In the genomic region with DNA sequence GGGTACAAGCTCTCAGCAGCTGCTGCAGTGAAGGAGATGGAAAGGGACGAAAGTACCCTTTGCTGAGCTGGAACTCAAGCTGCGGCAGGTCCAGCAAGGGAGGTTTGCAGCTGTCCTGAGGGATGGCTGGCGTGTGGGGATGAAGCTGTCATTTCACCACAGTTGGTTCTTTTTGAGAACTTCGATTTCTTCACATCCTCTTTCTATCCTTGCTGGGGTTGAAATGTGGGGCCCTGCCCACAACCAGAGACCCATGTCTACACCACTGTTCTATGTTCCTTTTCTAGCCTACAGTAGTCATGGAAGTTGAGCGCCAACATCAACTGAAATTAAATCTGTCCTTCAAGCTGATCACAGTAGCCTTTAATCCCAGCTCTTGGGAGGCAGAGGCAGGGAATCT, we compare ENCODE assay signal across 26 mouse cellular contexts. TPM values are rescaled to one million over a fixed set of nuclear protein-coding genes. Genes with fewer than 3 reads are reported as not detected.
DNase-seq lines count a peak whose midpoint lies in the region; ATAC-seq and TF ChIP-seq lines count a peak whose summit lies in the region.
"Had no signal": no experiment of that assay in that cellular context is flagged by ENCODE, and none has a peak within 500 bp of the region (broad histone marks: within the 10 kb centered on the region; RNA-seq: fewer than 3 reads in every experiment).

No protein-coding gene starts in this region.

- TF ChIP-seq CTCF in liver, postnatal 0 days (IDR thresholded peaks at IDR 0.05; ENCODE audit: low read depth), result no peak
- no peak for TF ChIP-seq CTCF in bone marrow, adult 2 months (IDR thresholded peaks at IDR 0.05; ENCODE audit: control insufficient read depth, insufficient read depth, low read length)

- TF ChIP-seq POLR2A in bone marrow, adult 2 months (IDR thresholded peaks at IDR 0.05; ENCODE audit: borderline replicate concordance, control insufficient read depth, low read depth, low read length), result no peak

- peaks cover 8% of the 10 kb centered on the region; the same call in 1 of the 2 replicates for H3K36me3 ChIP-seq in liver, postnatal 0 days (replicated peaks; ENCODE audit: insufficient read depth, low read length)
- H3K36me3 ChIP-seq in macrophage (ENCODE audit: inconsistent target), result peaks cover 51% of the 10 kb centered on the region
- no peaks in the 10 kb centered on the region for H3K36me3 ChIP-seq in intestine, embryonic 16.5 days (ENCODE audit: control insufficient read depth, insufficient read depth, low read length)
- H3K36me3 ChIP-seq: embryonic facial prominence, embryonic 13.5 days; hindbrain, embryonic 10.5 days; kidney, embryonic 15.5 days; limb, embryonic 12.5 days; midbrain, embryonic 13.5 days; neural tube, embryonic 12.5 days had no signal

- peak; percentile 25 for DNase-seq in liver, postnatal 0 days
- DNase-seq in liver, result no peak
- DNase-seq in embryo, embryonic 10 days (ENCODE audit: low spot score), result no peak
- DNase-seq in cerebellum, adult 9-10 months, result no peak
- DNase-seq: adrenal gland, postnatal 10 days; cerebellum, adult 9-11 months; gastrocnemius, adult 2 months; layer of hippocampus, postnatal 36 days; lung, embryonic 14.5 days; thymus, postnatal 25 days had no signal

- 50% methylated on average over 5 of the region's 5 CpGs for WGBS in liver, postnatal 0 days (ENCODE audit: insufficient replicate concordance)
- 22% methylated on average over 5 of the region's 5 CpGs for WGBS in bone marrow, adult 2 months
- 0% methylated on average over 5 of the region's 5 CpGs for WGBS in macrophage (ENCODE audit: missing documents)
- WGBS in intestine, embryonic 16.5 days, result 85% methylated on average over 5 of the region's 5 CpGs

- peak; percentile 33; the same call in 1 of the 2 replicates for ATAC-seq in liver, postnatal 0 days
- peak; percentile 52 for ATAC-seq in neutrophil, adult 5-6 weeks (ENCODE audit: extremely low read depth, insufficient number of reproducible peaks, low FRiP score, poor library complexity, severe bottlenecking)
- ATAC-seq in intestine, embryonic 16.5 days, result no peak
- ATAC-seq: forebrain, embryonic 13.5 days; hindbrain, postnatal 0 days; intestine, postnatal 0 days; liver, embryonic 12.5 days; midbrain, embryonic 13.5 days had no signal

- peaks cover 10% of the 10 kb centered on the region for H3K4me1 ChIP-seq in liver, postnatal 0 days (ENCODE audit: insufficient read depth)
- peaks cover 9% of the 10 kb centered on the region for H3K4me1 ChIP-seq in bone marrow, adult 2 months (ENCODE audit: control insufficient read depth, insufficient read depth, low read length)
- 0 out of 2 replicates have a peak, but pooled peaks cover 3% of the 10 kb centered on the region for H3K4me1 ChIP-seq in intestine, embryonic 16.5 days (ENCODE audit: control insufficient read depth, insufficient read depth, low read length)
- H3K4me1 ChIP-seq: embryonic facial prominence, embryonic 13.5 days; forebrain, embryonic 13.5 days; hindbrain, embryonic 10.5 days; kidney, embryonic 15.5 days; liver, embryonic 12.5 days; midbrain, embryonic 13.5 days; neural tube, embryonic 12.5 days had no signal

- no peaks in the 10 kb centered on the region for H3K27me3 ChIP-seq in liver, postnatal 0 days (ENCODE audit: insufficient read depth, low read length)
- no peaks in the 10 kb centered on the region for H3K27me3 ChIP-seq in intestine, embryonic 16.5 days (replicated peaks; ENCODE audit: control insufficient read depth, insufficient read depth, low read length)
- H3K27me3 ChIP-seq: embryonic facial prominence, embryonic 13.5 days; forebrain, embryonic 13.5 days; kidney, embryonic 15.5 days; limb, embryonic 12.5 days; liver, embryonic 12.5 days; midbrain, embryonic 13.5 days; neural tube, embryonic 12.5 days had no signal

- peak overlapping the region; percentile 53 for H3K27ac ChIP-seq in liver, postnatal 0 days (ENCODE audit: low read depth)
- peak overlapping the region; percentile 80; the same call in 1 of the 2 replicates for H3K27ac ChIP-seq in bone marrow, adult 2 months (ENCODE audit: control insufficient read depth, insufficient read depth, low read depth, low read length, poor library complexity)
- H3K27ac ChIP-seq in macrophage, result peak overlapping the region; percentile 72
- H3K27ac ChIP-seq in intestine, embryonic 16.5 days (ENCODE audit: low read length), result no peak overlapping the region
- H3K27ac ChIP-seq: embryonic facial prominence, embryonic 13.5 days; forebrain, embryonic 13.5 days; gastrocnemius, adult 2 months; hindbrain, embryonic 10.5 days; hindbrain, postnatal 0 days; kidney, embryonic 15.5 days; limb, embryonic 12.5 days; liver, embryonic 12.5 days; midbrain, embryonic 13.5 days; neural tube, embryonic 12.5 days had no signal

- peaks cover 93% of the 10 kb centered on the region for H3K79me2 ChIP-seq in macrophage (ENCODE audit: inconsistent target)

- H3K4me2 ChIP-seq in liver, postnatal 0 days (ENCODE audit: low read depth, low read length), result no peak overlapping the region
- H3K4me2 ChIP-seq in intestine, embryonic 16.5 days (ENCODE audit: low read depth, low read length), result no peak overlapping the region
- H3K4me2 ChIP-seq: embryonic facial prominence, embryonic 13.5 days; forebrain, embryonic 13.5 days; heart, embryonic 11.5 days; kidney, embryonic 15.5 days; limb, embryonic 12.5 days; liver, embryonic 12.5 days; lung, embryonic 14.5 days; midbrain, embryonic 13.5 days; neural tube, embryonic 12.5 days had no signal

- no peak; the same call in 1 of the 2 replicates for TF ChIP-seq EP300 in liver, postnatal 0 days (IDR thresholded peaks at IDR 0.05; ENCODE audit: low read depth)

- no peaks in the 10 kb centered on the region for H3K9me3 ChIP-seq in liver, postnatal 0 days (ENCODE audit: low read length)
- H3K9me3 ChIP-seq in intestine, embryonic 16.5 days (ENCODE audit: control insufficient read depth, low read length), result no peaks in the 10 kb centered on the region
- H3K9me3 ChIP-seq: embryonic facial prominence, embryonic 13.5 days; forebrain, embryonic 13.5 days; hindbrain, embryonic 10.5 days; kidney, embryonic 15.5 days; limb, embryonic 12.5 days; liver, embryonic 12.5 days; midbrain, embryonic 13.5 days; neural tube, embryonic 12.5 days had no signal

- no peak overlapping the region for H3K9ac ChIP-seq in liver, postnatal 0 days (replicated peaks)
- no peak overlapping the region for H3K9ac ChIP-seq in intestine, embryonic 16.5 days (ENCODE audit: low read depth, low read length)
- H3K9ac ChIP-seq: embryonic facial prominence, embryonic 13.5 days; forebrain, embryonic 13.5 days; kidney, embryonic 15.5 days; limb, embryonic 12.5 days; liver, embryonic 12.5 days; lung, embryonic 14.5 days; midbrain, embryonic 13.5 days; neural tube, embryonic 12.5 days had no signal

- no peak overlapping the region for H3K4me3 ChIP-seq in liver, postnatal 0 days (ENCODE audit: low read depth, low read length)
- no peak overlapping the region for H3K4me3 ChIP-seq in bone marrow, adult 2 months (replicated peaks; ENCODE audit: control insufficient read depth, low read depth, low read length)
- no peak overlapping the region for H3K4me3 ChIP-seq in macrophage (ENCODE audit: inconsistent target)
- no peak overlapping the region for H3K4me3 ChIP-seq in intestine, embryonic 16.5 days (ENCODE audit: low read length)
- H3K4me3 ChIP-seq: embryonic facial prominence, embryonic 13.5 days; erythroblast, embryonic 14.5 days; forebrain, embryonic 13.5 days; gastrocnemius, adult 2 months; hindbrain, embryonic 10.5 days; kidney, embryonic 15.5 days; limb, embryonic 12.5 days; liver, embryonic 12.5 days; midbrain, embryonic 13.5 days; neural tube, embryonic 12.5 days had no signal

RNA-seq across cellular contexts. Expression of a gene that starts 35.8 kb away (rescaled TPM):
- polyA plus RNA-seq in liver, postnatal 0 days (2015; fragmentation: Nextera tagmentation; extraction: Ambion mirVana), result 18.2 and 23.9 TPM in 2 replicates
- polyA plus RNA-seq in bone marrow, adult 2 months (2011; ENCODE audit: insufficient read depth, insufficient read length, low replicate concordance, missing spikeins), result 2.1 and 7.1 TPM in 2 replicates
- total RNA-seq in macrophage (2018; cell fraction: chromatin; rRNA removed), result 100 to 1,000 TPM in 9 of 26 experiments, 10 to 100 TPM in 17; 18.6 to 236 (median 77.9) TPM
- 100 to 1,000 TPM; 111 to 455 (median 227) TPM for total RNA-seq in macrophage (2018; cell fraction: cytosol; rRNA removed)
- total RNA-seq in macrophage (2018; cell fraction: nucleus; rRNA removed), result 100 to 1,000 TPM in 25 of 26 experiments, 10 to 100 TPM in 1; 73.4 to 406 (median 223) TPM
- polyA plus RNA-seq in macrophage (2018), result 212 to 280 TPM (median 251 TPM) in 3 replicates
- 11.0 and 13.2 TPM in 2 replicates for total RNA-seq in neutrophil, adult 5-6 weeks (2017)
- 9.4 and 10.1 TPM in 2 replicates for polyA plus RNA-seq in intestine, embryonic 16.5 days (2015; fragmentation: Nextera tagmentation; extraction: Ambion mirVana)
